Comparison of ENCODE assay signal across 8 mouse cellular contexts in genomic region chr19:8695330-8695729, GRCm38 (mm10). TPM values are rescaled to one million over a fixed set of nuclear protein-coding genes. Genes with fewer than 3 reads are reported as not detected.
DNase-seq lines count a peak whose midpoint lies in the region; ATAC-seq lines count a peak whose summit lies in the region.

No protein-coding gene starts in this region.

- no peaks in the 10 kb centered on the region for H3K4me1 ChIP-seq in heart, embryonic 11.5 days (ENCODE audit: control insufficient read depth, insufficient read depth, low read length)
- H3K4me1 ChIP-seq in kidney, embryonic 16.5 days (ENCODE audit: insufficient read depth, low read length) = no peaks in the 10 kb centered on the region

- 57% methylated on average over 6 of the region's 6 CpGs for WGBS in heart, embryonic 11.5 days (ENCODE audit: insufficient replicate concordance)
- 58% methylated on average over 6 of the region's 6 CpGs for WGBS in kidney, embryonic 16.5 days

- peak; percentile 35 for DNase-seq in embryo, embryonic 10 days (ENCODE audit: low spot score)
- no peak for DNase-seq in embryo, embryonic 11 days
- DNase-seq in R1 (ENCODE audit: low read depth, low spot score) = peak; percentile 85
- peak; percentile 47 for DNase-seq in yolk sac, embryonic 10.5 days (ENCODE audit: low spot score)
- no peak for DNase-seq in right cerebral cortex, postnatal 14 days

- H3K4me2 ChIP-seq in heart, embryonic 11.5 days = no peak overlapping the region
- no peak overlapping the region for H3K4me2 ChIP-seq in kidney, embryonic 16.5 days (replicated peaks; ENCODE audit: low read depth, low read length)

- ATAC-seq in heart, embryonic 11.5 days (replicated peaks; ENCODE audit: insufficient number of reproducible peaks, low FRiP score, low TSS enrichment) = peak; percentile 46
- ATAC-seq in kidney, embryonic 16.5 days (ENCODE audit: low FRiP score, low TSS enrichment) = peak; percentile 73; the same call in 1 of the 2 replicates
- ATAC-seq in megakaryocyte progenitor cell, adult 5-6 weeks (replicated peaks; ENCODE audit: poor library complexity) = peak; percentile 91

- H3K27ac ChIP-seq in heart, embryonic 11.5 days (ENCODE audit: low read depth, low read length) = no peak overlapping the region
- H3K27ac ChIP-seq in kidney, embryonic 16.5 days (ENCODE audit: low read length) = no peak overlapping the region

- H3K27me3 ChIP-seq in heart, embryonic 11.5 days (ENCODE audit: control insufficient read depth, insufficient read depth, low read length) = no peaks in the 10 kb centered on the region
- no peaks in the 10 kb centered on the region for H3K27me3 ChIP-seq in kidney, embryonic 16.5 days (ENCODE audit: insufficient read depth, low read length)

- no peak overlapping the region for H3K9ac ChIP-seq in heart, embryonic 11.5 days (ENCODE audit: low read depth, low read length)
- 0 out of 2 replicates have a peak overlapping the region, but pooled peaks have one; percentile 6 for H3K9ac ChIP-seq in kidney, embryonic 16.5 days (replicated peaks; ENCODE audit: low read length)

- no peak overlapping the region for H3K4me3 ChIP-seq in heart, embryonic 11.5 days (ENCODE audit: low read depth, low read length)
- H3K4me3 ChIP-seq in kidney, embryonic 16.5 days (ENCODE audit: low read length) = no peak overlapping the region

- no peaks in the 10 kb centered on the region for H3K9me3 ChIP-seq in heart, embryonic 11.5 days (replicated peaks; ENCODE audit: control insufficient read depth, low read length)
- no peaks in the 10 kb centered on the region for H3K9me3 ChIP-seq in kidney, embryonic 16.5 days (ENCODE audit: low read length)

- H3K36me3 ChIP-seq in heart, embryonic 11.5 days (ENCODE audit: control insufficient read depth, insufficient read depth, low read length) = no peaks in the 10 kb centered on the region
- H3K36me3 ChIP-seq in kidney, embryonic 16.5 days (ENCODE audit: insufficient read depth, low read length) = no peaks in the 10 kb centered on the region

RNA-seq across cellular contexts. Expression of gene Slc3a2, which starts 27.8 kb away (rescaled TPM):
- polyA plus RNA-seq in heart, embryonic 11.5 days (2014; fragmentation: Nextera tagmentation; extraction: Ambion mirVana) = 82.6 and 87.8 TPM in 2 replicates
- polyA plus RNA-seq in kidney, embryonic 16.5 days (2015; fragmentation: Nextera tagmentation; extraction: Ambion mirVana) = 141 and 146 TPM in 2 replicates
- total RNA-seq in megakaryocyte progenitor cell, adult 5-6 weeks (2015) = 69.3 and 73.0 TPM in 2 replicates
- total RNA-seq in megakaryocyte progenitor cell, adult 5-6 weeks (2017) = 84.0 and 87.7 TPM in 2 replicates

RNA-seq across cellular contexts. Expression of gene Chrm1, which starts 31.7 kb away (rescaled TPM):
- polyA plus RNA-seq in heart, embryonic 11.5 days (2014; fragmentation: Nextera tagmentation; extraction: Ambion mirVana) = 0.06 TPM in 1 of 2 replicates, not detected in the other
- polyA plus RNA-seq in kidney, embryonic 16.5 days (2015; fragmentation: Nextera tagmentation; extraction: Ambion mirVana) = 0.11 and 0.14 TPM in 2 replicates
- 0.02 TPM in 1 of 2 replicates, not detected in the other for total RNA-seq in megakaryocyte progenitor cell, adult 5-6 weeks (2015)
- total RNA-seq in megakaryocyte progenitor cell, adult 5-6 weeks (2017) = not detected in 2 replicates

RNA-seq across cellular contexts. Expression of gene Wdr74, which starts 40.3 kb away (rescaled TPM):
- polyA plus RNA-seq in heart, embryonic 11.5 days (2014; fragmentation: Nextera tagmentation; extraction: Ambion mirVana) = 56.4 and 58.8 TPM in 2 replicates
- 101 and 108 TPM in 2 replicates for polyA plus RNA-seq in kidney, embryonic 16.5 days (2015; fragmentation: Nextera tagmentation; extraction: Ambion mirVana)
- total RNA-seq in megakaryocyte progenitor cell, adult 5-6 weeks (2015) = 111 and 112 TPM in 2 replicates
- total RNA-seq in megakaryocyte progenitor cell, adult 5-6 weeks (2017) = 102 TPM in 2 replicates

RNA-seq across cellular contexts. Expression of gene 1700092M07Rik, which starts 45.2 kb away (rescaled TPM):
- polyA plus RNA-seq in heart, embryonic 11.5 days (2014; fragmentation: Nextera tagmentation; extraction: Ambion mirVana) = 0.99 and 2.2 TPM in 2 replicates
- polyA plus RNA-seq in kidney, embryonic 16.5 days (2015; fragmentation: Nextera tagmentation; extraction: Ambion mirVana) = 1.9 and 2.0 TPM in 2 replicates
- 1.2 and 4.4 TPM in 2 replicates for total RNA-seq in megakaryocyte progenitor cell, adult 5-6 weeks (2015)
- not detected in 2 replicates for total RNA-seq in megakaryocyte progenitor cell, adult 5-6 weeks (2017)

RNA-seq across cellular contexts. Expression of gene Stx5a, which starts 45.9 kb away (rescaled TPM):
- polyA plus RNA-seq in heart, embryonic 11.5 days (2014; fragmentation: Nextera tagmentation; extraction: Ambion mirVana) = 82.2 and 85.1 TPM in 2 replicates
- 150 and 154 TPM in 2 replicates for polyA plus RNA-seq in kidney, embryonic 16.5 days (2015; fragmentation: Nextera tagmentation; extraction: Ambion mirVana)
- 32.5 and 45.3 TPM in 2 replicates for total RNA-seq in megakaryocyte progenitor cell, adult 5-6 weeks (2015)
- total RNA-seq in megakaryocyte progenitor cell, adult 5-6 weeks (2017) = 54.1 and 54.8 TPM in 2 replicates

Comparison
In these comparisons a context has a peak if more than half of its experiments do, and no peak if none do; other contexts are left out.
1. DNase-seq: peak in embryo, embryonic 10 days (single experiment), R1 (single experiment) and yolk sac, embryonic 10.5 days (single experiment); none in embryo, embryonic 11 days (single experiment) and right cerebral cortex, postnatal 14 days (single experiment).
2. Peak in every context shown above with its lines, with median percentiles within 50 percentile points of each other: ATAC-seq.